Mouse (Mus musculus) ES-Bruce4 (cell line): ENCODE data around the gene Tescl.

Source experiments
- CTCF ChIP-seq: IDR thresholded peaks from one replicate; pipeline ENCODE4 v1.8.1; 2011; ENCODE audit warnings: low read depth, low read length
- EP300 ChIP-seq: IDR thresholded peaks from 2 replicates; pipeline ENCODE4 v1.6.1; 2011; ENCODE audit warnings: low read depth, low read length; ENCODE audit not compliant: insufficient read depth

- TF ChIP-seq CTCF, result no peak
- no peak for TF ChIP-seq EP300
These were observed 38.6 kb upstream of the Tescl start for GRCm38 (mm10) chr7:24372300-24372699.
